Mouse (Mus musculus) kidney, embryonic 14.5 days (tissue): ENCODE results near the gene Ppp3ca. TPM values are rescaled to one million over a fixed set of nuclear protein-coding genes. Genes with fewer than 3 reads are reported as not detected.

Source experiments
- ATAC-seq: fragments of 200-750 bp; cut with Nextera tagmentation; 2 replicates; pipeline ENCODE4 v1.8.0; 2017; ENCODE audit warnings: moderate number of reproducible peaks, mild to moderate bottlenecking, moderate TSS enrichment, moderate library complexity; ENCODE audit not compliant: low FRiP score, low TSS enrichment
- H3K27ac ChIP-seq: fragments of 300-500 bp; sonication (generic); 2 replicates; pipeline ENCODE4 v1.5.1; 2014; ENCODE audit warnings: low read depth, mild to moderate bottlenecking, low read length, moderate library complexity, mixed read lengths
- H3K27me3 ChIP-seq: fragments of 300-500 bp; sonication (generic); 2 replicates; pipeline ENCODE4 v1.6.1; 2014; ENCODE audit warnings: mild to moderate bottlenecking, low read length; ENCODE audit not compliant: control insufficient read depth, insufficient read depth
- H3K36me3 ChIP-seq: fragments of 300-500 bp; sonication (generic); 2 replicates; pipeline ENCODE4 v1.6.1; 2014; ENCODE audit warnings: low read length, mixed read lengths; ENCODE audit not compliant: control insufficient read depth, insufficient read depth
- H3K4me1 ChIP-seq: fragments of 300-500 bp; sonication (generic); 2 replicates; pipeline ENCODE4 v1.6.1; 2014; ENCODE audit warnings: low read length, mixed read lengths; ENCODE audit not compliant: control insufficient read depth, insufficient read depth
- H3K4me2 ChIP-seq: fragments of 300-500 bp; sonication (generic); replicated peaks from 2 replicates; pipeline ENCODE4 v1.6.1; 2014; ENCODE audit warnings: low read depth, mild to moderate bottlenecking, low read length
- H3K4me3 ChIP-seq: fragments of 300-500 bp; sonication (generic); 2 replicates; pipeline ENCODE4 v1.5.1; 2014; ENCODE audit warnings: mild to moderate bottlenecking, low read length
- H3K9ac ChIP-seq: fragments of 300-500 bp; sonication (generic); 2 replicates; pipeline ENCODE4 v1.6.1; 2014; ENCODE audit warnings: low read depth, mild to moderate bottlenecking, low read length, moderate library complexity
- H3K9me3 ChIP-seq: fragments of 300-500 bp; sonication (generic); 2 replicates; pipeline ENCODE4 v1.6.1; 2016; ENCODE audit warnings: low read length; ENCODE audit not compliant: control insufficient read depth
- WGBS: fragments of 180-500 bp; shearing (Covaris S2); extraction: QIAGEN DNeasy Blood & Tissue Kit; methylation state at CpG from one replicate; pipeline ENCODE4 v1.1.7; 2014; 5-methylcytosine and 5-hydroxymethylcytosine counted together
- polyA plus RNA-seq: library from polyadenylated mRNA; unstranded; fragments of >200 nt; fragmentation: Nextera tagmentation; extraction: Ambion mirVana; gene quantifications from 2 replicates; pipeline ENCODE4 v1.2.1, GENCODE M21; 2014

Gene Ppp3ca
- polyA plus RNA-seq, 1 experiment from 2014 or later, result 76.7 TPM

GRCm38 (mm10) chr3:136835851-136836250 lies 165.9 kb downstream of the Ppp3ca start:
- Histone ChIP-seq H3K27me3 (no peaks in the 10 kb centered on the region), H3K4me3 (no peak overlapping the region), H3K36me3 (no peaks in the 10 kb centered on the region), H3K4me2 (no peak overlapping the region), H3K9ac (no peak overlapping the region), H3K27ac (no peak overlapping the region), H3K9me3 (no peaks in the 10 kb centered on the region), H3K4me1 (peaks cover 26% of the 10 kb centered on the region)
- peak; percentile 43 for ATAC-seq
- WGBS, result 18% methylated on average over 9 of the region's 9 CpGs

GRCm38 (mm10) chr3:136836319-136837193 lies 166.6 kb downstream of the Ppp3ca start:
- H3K4me1 ChIP-seq, result peaks cover 23% of the 10 kb centered on the region
- ATAC-seq, result no peak
- H3K27ac ChIP-seq, result no peak overlapping the region
- WGBS, result 64% methylated on average over 17 of the region's 17 CpGs
- no peaks in the 10 kb centered on the region for H3K9me3 ChIP-seq
- no peak overlapping the region for H3K4me3 ChIP-seq
- no peak overlapping the region for H3K4me2 ChIP-seq
- H3K27me3 ChIP-seq, result no peaks in the 10 kb centered on the region
- no peak overlapping the region for H3K9ac ChIP-seq
- no peaks in the 10 kb centered on the region for H3K36me3 ChIP-seq

- no peak overlapping the region for H3K9ac ChIP-seq
- H3K4me1 ChIP-seq, result peaks cover 22% of the 10 kb centered on the region
- no peak overlapping the region for H3K27ac ChIP-seq
- H3K36me3 ChIP-seq, result no peaks in the 10 kb centered on the region
- WGBS, result 95% methylated on average over 3 of the region's 3 CpGs
- ATAC-seq, result no peak
- H3K4me2 ChIP-seq, result no peak overlapping the region
- H3K4me3 ChIP-seq, result no peak overlapping the region
- H3K27me3 ChIP-seq, result no peaks in the 10 kb centered on the region
- no peaks in the 10 kb centered on the region for H3K9me3 ChIP-seq
Observed at GRCm38 (mm10) chr3:136837589-136837988, 167.7 kb downstream of the Ppp3ca start.

GRCm38 (mm10) chr3:136841282-136841681 lies 171.4 kb downstream of the Ppp3ca start:
- peaks cover 2% of the 10 kb centered on the region; the same call in 1 of the 2 replicates for H3K4me1 ChIP-seq
- H3K27me3 ChIP-seq, result no peaks in the 10 kb centered on the region
- 84% methylated on average over 3 of the region's 3 CpGs for WGBS
- no peak for ATAC-seq
- H3K9me3 ChIP-seq, result no peaks in the 10 kb centered on the region
- no peaks in the 10 kb centered on the region for H3K36me3 ChIP-seq
- no peak overlapping the region for H3K4me2 ChIP-seq
- no peak overlapping the region for H3K27ac ChIP-seq
- no peak overlapping the region for H3K4me3 ChIP-seq
- H3K9ac ChIP-seq, result no peak overlapping the region

- Histone ChIP-seq H3K27me3 (no peaks in the 10 kb centered on the region), H3K27ac (no peak overlapping the region), H3K9ac (no peak overlapping the region), H3K4me1 (no peaks in the 10 kb centered on the region), H3K4me2 (no peak overlapping the region), H3K9me3 (no peaks in the 10 kb centered on the region), H3K4me3 (no peak overlapping the region), H3K36me3 (no peaks in the 10 kb centered on the region)
- WGBS, result 79% methylated on average over 1 of the region's 1 CpGs
- no peak for ATAC-seq
Observed at GRCm38 (mm10) chr3:136842384-136842783, 172.5 kb downstream of the Ppp3ca start.

GRCm38 (mm10) chr3:136843811-136844491 lies 174.0 kb downstream of the Ppp3ca start:
- Histone ChIP-seq H3K4me2 (no peak overlapping the region), H3K27ac (no peak overlapping the region), H3K9me3 (no peaks in the 10 kb centered on the region), H3K36me3 (no peaks in the 10 kb centered on the region), H3K27me3 (no peaks in the 10 kb centered on the region), H3K4me3 (no peak overlapping the region), H3K4me1 (no peaks in the 10 kb centered on the region), H3K9ac (no peak overlapping the region)
- ATAC-seq, result no peak
- 85% methylated on average over 7 of the region's 7 CpGs for WGBS

- Histone ChIP-seq H3K4me2 (no peak overlapping the region), H3K27me3 (no peaks in the 10 kb centered on the region), H3K9ac (no peak overlapping the region), H3K36me3 (no peaks in the 10 kb centered on the region), H3K4me3 (no peak overlapping the region), H3K4me1 (no peaks in the 10 kb centered on the region), H3K27ac (no peak overlapping the region), H3K9me3 (no peaks in the 10 kb centered on the region)
- no peak for ATAC-seq
- 94% methylated on average over 1 of the region's 1 CpGs for WGBS
Observed at GRCm38 (mm10) chr3:136849035-136849434, 179.1 kb downstream of the Ppp3ca start.

GRCm38 (mm10) chr3:136852921-136853320 lies 183.0 kb downstream of the Ppp3ca start:
- Histone ChIP-seq H3K4me3 (no peak overlapping the region), H3K36me3 (no peaks in the 10 kb centered on the region), H3K9ac (no peak overlapping the region), H3K27me3 (no peaks in the 10 kb centered on the region), H3K4me1 (no peaks in the 10 kb centered on the region), H3K4me2 (no peak overlapping the region), H3K27ac (no peak overlapping the region), H3K9me3 (no peaks in the 10 kb centered on the region)
- 90% methylated on average over 6 of the region's 6 CpGs for WGBS
- no peak for ATAC-seq

- H3K4me2 ChIP-seq, result no peak overlapping the region
- H3K9me3 ChIP-seq, result no peaks in the 10 kb centered on the region
- H3K4me3 ChIP-seq, result no peak overlapping the region
- H3K4me1 ChIP-seq, result no peaks in the 10 kb centered on the region
- no peak overlapping the region for H3K9ac ChIP-seq
- no peaks in the 10 kb centered on the region for H3K36me3 ChIP-seq
- 66% methylated on average over 4 of the region's 4 CpGs for WGBS
- H3K27ac ChIP-seq, result no peak overlapping the region
- no peaks in the 10 kb centered on the region for H3K27me3 ChIP-seq
- no peak for ATAC-seq
Observed at GRCm38 (mm10) chr3:136853596-136853995, 183.7 kb downstream of the Ppp3ca start.
